Mouse (Mus musculus) embryonic fibroblast, embryonic 13.5 days (primary cell): ENCODE data around the gene Ncoa3.

Experiments used
- CTCF ChIP-seq: IDR thresholded peaks from 2 replicates; pipeline ENCODE4 v1.5.1; 2011; ENCODE audit warnings: mild to moderate bottlenecking, control low read depth, low read length, moderate library complexity, borderline replicate concordance; ENCODE audit not compliant: insufficient read depth
- POLR2A ChIP-seq: IDR thresholded peaks from 2 replicates; pipeline ENCODE4 v1.6.1; 2011; ENCODE audit warnings: low read depth, mild to moderate bottlenecking, control low read depth, low read length, moderate library complexity

DNA sequence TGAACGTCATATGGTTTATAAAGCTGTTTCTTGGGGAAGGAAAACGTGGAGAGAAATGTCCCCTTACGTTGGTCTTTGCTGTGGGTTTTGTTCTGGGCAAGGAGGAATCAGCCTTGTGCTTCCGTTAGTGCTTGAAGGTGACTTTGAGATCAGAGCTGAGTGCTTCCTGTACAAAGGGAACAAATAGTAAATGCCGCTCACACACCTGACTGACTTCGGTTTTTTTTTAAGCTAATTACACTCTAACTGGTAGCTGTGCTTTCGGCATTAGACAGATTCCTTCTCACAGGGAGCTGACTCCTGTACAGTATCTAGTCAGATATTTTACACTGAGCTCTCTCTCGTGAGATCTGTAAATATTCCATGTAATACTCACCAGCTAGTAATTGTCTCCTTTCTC, 29.9 kb downstream of the Ncoa3 start:
- TF ChIP-seq CTCF (no peak), POLR2A (no peak)
